Mouse (Mus musculus) hindbrain, postnatal 0 days (tissue): ENCODE measurements at regions not wholly inside any gene's neighbourhood (a gene's known extent, or its start where the extent isn't known, plus 50 kb on each side); places are given as distances from the start of the nearest gene placed in this dataset.

Experiments
- ATAC-seq: fragments of 200-750 bp; cut with Nextera tagmentation; 2 replicates; pipeline ENCODE4 v1.8.0; 2017; ENCODE audit warnings: mild to moderate bottlenecking, moderate TSS enrichment, moderate library complexity
- DNase-seq: peaks from one replicate; pipeline ENCODE4 v3.0.0-alpha.2; 2015; ENCODE audit warnings: low spot score
- H3K27ac ChIP-seq: fragments of 300-500 bp; sonication (generic); 2 replicates; pipeline ENCODE4 v1.5.1; 2014; ENCODE audit warnings: mild to moderate bottlenecking
- H3K27me3 ChIP-seq: fragments of 300-500 bp; sonication (generic); 2 replicates; pipeline ENCODE4 v1.6.1; 2014; ENCODE audit warnings: low read length, mixed read lengths; ENCODE audit not compliant: insufficient read depth
- H3K36me3 ChIP-seq: fragments of 300-500 bp; sonication (generic); 2 replicates; pipeline ENCODE4 v1.6.1; 2014; ENCODE audit warnings: low read length, mixed read lengths; ENCODE audit not compliant: insufficient read depth
- H3K4me1 ChIP-seq: fragments of 300-500 bp; sonication (generic); 2 replicates; pipeline ENCODE4 v1.6.1; 2014; ENCODE audit warnings: antibody characterized with exemption, low read length, mixed read lengths; ENCODE audit not compliant: insufficient read depth
- H3K4me2 ChIP-seq: fragments of 300-500 bp; sonication (generic); 2 replicates; pipeline ENCODE4 v1.6.1; 2014; ENCODE audit warnings: low read depth, mild to moderate bottlenecking, low read length, moderate library complexity, mixed read lengths
- H3K4me3 ChIP-seq: fragments of 300-500 bp; sonication (generic); 2 replicates; pipeline ENCODE4 v1.5.1; 2014; ENCODE audit warnings: low read length
- H3K9ac ChIP-seq: fragments of 300-500 bp; sonication (generic); replicated peaks from 2 replicates; pipeline ENCODE4 v1.6.1; 2014; ENCODE audit warnings: mild to moderate bottlenecking, low read length, moderate library complexity, mixed read lengths
- H3K9me3 ChIP-seq: fragments of 300-500 bp; sonication (generic); 2 replicates; pipeline ENCODE4 v1.6.1; 2016; ENCODE audit warnings: low read length, mixed read lengths
- CTCF ChIP-seq: IDR thresholded peaks from 2 replicates; pipeline ENCODE4 v1.5.1; 2016; ENCODE audit warnings: antibody characterized with exemption, control low read depth, low read depth
- WGBS: fragments of 180-500 bp; shearing (Covaris S2); extraction: QIAGEN DNeasy Blood & Tissue Kit; methylation state at CpG from one replicate; pipeline ENCODE4 v1.1.7; 2014; 5-methylcytosine and 5-hydroxymethylcytosine counted together

GRCm38 (mm10) chr6:19338470-19338869 lies 472.4 kb downstream of the Ankrd7 start:
- no peak overlapping the region for H3K9ac ChIP-seq
- TF ChIP-seq CTCF: no peak
- H3K4me2 ChIP-seq: no peak overlapping the region
- H3K4me1 ChIP-seq: no peaks in the 10 kb centered on the region
- no peaks in the 10 kb centered on the region for H3K36me3 ChIP-seq
- H3K4me3 ChIP-seq: no peak overlapping the region
- H3K9me3 ChIP-seq: no peaks in the 10 kb centered on the region
- ATAC-seq: no peak
- 80% methylated on average over 5 of the region's 5 CpGs for WGBS
- H3K27ac ChIP-seq: no peak overlapping the region
- no peaks in the 10 kb centered on the region for H3K27me3 ChIP-seq
- DNase-seq: no peak
